ENCODE assay signal across 26 mouse cellular contexts in genomic region chr2:29472952-29473437, GRCm38 (mm10).
DNase-seq lines count a peak whose midpoint lies in the region; ATAC-seq and TF ChIP-seq lines count a peak whose summit lies in the region.
"Had no signal": no experiment of that assay in that cellular context is flagged by ENCODE, and none has a peak within 500 bp of the region (broad histone marks: within the 10 kb centered on the region; RNA-seq: fewer than 3 reads in every experiment).

No protein-coding gene starts in this region.

- DNase-seq in MEL (ENCODE audit: low read depth, low spot score) = peak; percentile 57
- peak; percentile 66 for DNase-seq in retina, postnatal 1 day
- DNase-seq in thymus, postnatal 14 days = no peak
- DNase-seq in urinary bladder, adult 2 months (ENCODE audit: low spot score) = no peak
- no peak for DNase-seq in midbrain, postnatal 0 days (ENCODE audit: low spot score)
- DNase-seq: adrenal gland, adult 8-10 months; adrenal gland, postnatal 14 days; adrenal gland, postnatal 36 days; cerebellum, adult 11-12 months; cerebellum, adult 2 months; cerebellum, adult 9-10 months; cerebellum, postnatal 14 days; cerebellum, postnatal 36 days; embryo, embryonic 11 days had no signal

- peak; percentile 31; the same call in 1 of the 2 replicates for ATAC-seq in intestine, embryonic 15.5 days
- peak; percentile 81 for ATAC-seq in intestine, postnatal 0 days
- ATAC-seq in hindbrain, embryonic 16.5 days = no peak
- no peak for ATAC-seq in midbrain, postnatal 0 days (ENCODE audit: low FRiP score)
- ATAC-seq: activated CD4-positive, CD25-positive, alpha-beta regulatory T cell, adult 4 months; forebrain, embryonic 14.5 days; forebrain, embryonic 16.5 days; Patski had no signal

- 0 out of 4 replicates have a peak, but pooled peaks of 1 of the 2 experiments have one; percentile 18 for TF ChIP-seq EP300 in MEL (IDR thresholded peaks at IDR 0.05; ENCODE audit: low read depth in 1 of 2, low read length in 2 of 2)

- H3K36me3 ChIP-seq in MEL (ENCODE audit: control insufficient read depth in 1 of 2, insufficient read depth in 2 of 2, low read length in 2 of 2) = peaks cover 0 to 3% of the 10 kb centered on the region in 2 experiments; a peak in 2 of 4 replicates
- H3K36me3 ChIP-seq in intestine, embryonic 15.5 days = no peaks in the 10 kb centered on the region
- H3K36me3 ChIP-seq in intestine, postnatal 0 days (ENCODE audit: control insufficient read depth, insufficient read depth) = no peaks in the 10 kb centered on the region
- H3K36me3 ChIP-seq in hindbrain, embryonic 16.5 days (ENCODE audit: control insufficient read depth, insufficient read depth, low read length) = no peaks in the 10 kb centered on the region
- H3K36me3 ChIP-seq in midbrain, postnatal 0 days (ENCODE audit: insufficient read depth, low read length) = no peaks in the 10 kb centered on the region
- H3K36me3 ChIP-seq: embryonic facial prominence, embryonic 13.5 days; embryonic facial prominence, embryonic 15.5 days; forebrain, embryonic 10.5 days; forebrain, embryonic 12.5 days had no signal

- no peak for TF ChIP-seq POLR2A in MEL (IDR thresholded peaks at IDR 0.05; ENCODE audit: control insufficient read depth in 1 of 2, insufficient read depth in 1 of 2, low read depth in 1 of 2, low read length in 2 of 2, poor library complexity in 1 of 2)

- peaks cover 3 to 7% of the 10 kb centered on the region in 2 experiments; a peak in 3 of 4 replicates for H3K4me1 ChIP-seq in MEL (ENCODE audit: control insufficient read depth in 1 of 2, insufficient read depth in 2 of 2, low read length in 2 of 2)
- H3K4me1 ChIP-seq in intestine, embryonic 15.5 days (replicated peaks) = 0 out of 2 replicates have a peak, but pooled peaks cover 2% of the 10 kb centered on the region
- H3K4me1 ChIP-seq in intestine, postnatal 0 days (replicated peaks; ENCODE audit: control insufficient read depth, insufficient read depth, low read length) = no peaks in the 10 kb centered on the region
- peaks cover 13% of the 10 kb centered on the region for H3K4me1 ChIP-seq in hindbrain, embryonic 16.5 days (ENCODE audit: control insufficient read depth, insufficient read depth, low read depth, low read length)
- H3K4me1 ChIP-seq in midbrain, postnatal 0 days (ENCODE audit: insufficient read depth, low read length) = peaks cover 2% of the 10 kb centered on the region; the same call in 1 of the 2 replicates
- H3K4me1 ChIP-seq: embryonic facial prominence, embryonic 15.5 days had no signal

- WGBS in intestine, embryonic 15.5 days = 81% methylated on average over 4 of the region's 4 CpGs
- whole genome bisulfite sequencing in intestine, postnatal 0 days = 63% methylated on average over 4 of the region's 4 CpGs
- WGBS in hindbrain, embryonic 16.5 days = 78% methylated on average over 4 of the region's 4 CpGs
- 83% methylated on average over 4 of the region's 4 CpGs for WGBS in midbrain, postnatal 0 days

- H3K79me2 ChIP-seq in MEL (ENCODE audit: control insufficient read depth, insufficient read depth, low read length, poor library complexity) = no peaks in the 10 kb centered on the region

- H3K4me2 ChIP-seq in intestine, embryonic 15.5 days (replicated peaks) = no peak overlapping the region
- no peak overlapping the region for H3K4me2 ChIP-seq in intestine, postnatal 0 days (replicated peaks; ENCODE audit: low read depth)
- no peak overlapping the region for H3K4me2 ChIP-seq in hindbrain, embryonic 16.5 days (ENCODE audit: low read length)
- no peak overlapping the region for H3K4me2 ChIP-seq in midbrain, postnatal 0 days (ENCODE audit: low read depth, low read length, poor library complexity, severe bottlenecking)
- H3K4me2 ChIP-seq: embryonic facial prominence, embryonic 13.5 days; embryonic facial prominence, embryonic 15.5 days; forebrain, embryonic 12.5 days had no signal

- TF ChIP-seq CTCF in MEL (IDR thresholded peaks at IDR 0.05 in 2 of 3, conservative IDR thresholded peaks at IDR 0.05 in 1 of 3; ENCODE audit: control insufficient read depth in 1 of 3, insufficient read depth in 1 of 3, low read depth in 2 of 3, low read length in 3 of 3, poor library complexity in 1 of 3, severe bottlenecking in 1 of 3) = no peak
- peak; percentile 52 for TF ChIP-seq CTCF in intestine, postnatal 0 days (IDR thresholded peaks at IDR 0.05; ENCODE audit: low read depth)
- no peak for TF ChIP-seq CTCF in midbrain, postnatal 0 days (IDR thresholded peaks at IDR 0.05)

- no peaks in the 10 kb centered on the region for H3K27me3 ChIP-seq in MEL (ENCODE audit: control insufficient read depth in 1 of 2, insufficient read depth in 2 of 2, low read length in 2 of 2)
- no peaks in the 10 kb centered on the region for H3K27me3 ChIP-seq in intestine, embryonic 15.5 days (replicated peaks)
- no peaks in the 10 kb centered on the region for H3K27me3 ChIP-seq in intestine, postnatal 0 days (replicated peaks; ENCODE audit: control insufficient read depth, insufficient read depth, low read length)
- no peaks in the 10 kb centered on the region for H3K27me3 ChIP-seq in hindbrain, embryonic 16.5 days (replicated peaks; ENCODE audit: control insufficient read depth, insufficient read depth, low read length)
- H3K27me3 ChIP-seq in midbrain, postnatal 0 days (ENCODE audit: insufficient read depth, low read length) = no peaks in the 10 kb centered on the region
- H3K27me3 ChIP-seq: embryonic facial prominence, embryonic 13.5 days; embryonic facial prominence, embryonic 15.5 days; forebrain, embryonic 12.5 days; Patski had no signal

- H3K9ac ChIP-seq in MEL (ENCODE audit: control insufficient read depth, low read depth, low read length, poor library complexity, severe bottlenecking) = no peak overlapping the region
- H3K9ac ChIP-seq in intestine, embryonic 15.5 days = no peak overlapping the region
- H3K9ac ChIP-seq in intestine, postnatal 0 days (ENCODE audit: low read depth, low read length) = no peak overlapping the region
- H3K9ac ChIP-seq in hindbrain, embryonic 16.5 days (ENCODE audit: low read depth, low read length) = no peak overlapping the region
- H3K9ac ChIP-seq in midbrain, postnatal 0 days (replicated peaks; ENCODE audit: low read length, poor library complexity, severe bottlenecking) = no peak overlapping the region
- H3K9ac ChIP-seq: embryonic facial prominence, embryonic 13.5 days; embryonic facial prominence, embryonic 15.5 days; forebrain, embryonic 12.5 days had no signal

- no peak overlapping the region for H3K27ac ChIP-seq in MEL (ENCODE audit: control insufficient read depth, low read depth, low read length)
- H3K27ac ChIP-seq in intestine, embryonic 15.5 days = no peak overlapping the region
- no peak overlapping the region for H3K27ac ChIP-seq in intestine, postnatal 0 days (ENCODE audit: low read depth, low read length)
- no peak overlapping the region for H3K27ac ChIP-seq in hindbrain, embryonic 16.5 days (ENCODE audit: low read depth, low read length)
- H3K27ac ChIP-seq in midbrain, postnatal 0 days (ENCODE audit: low read depth, low read length) = no peak overlapping the region
- H3K27ac ChIP-seq: embryonic facial prominence, embryonic 13.5 days; embryonic facial prominence, embryonic 15.5 days; forebrain, embryonic 10.5 days; forebrain, embryonic 12.5 days had no signal

- no peaks in the 10 kb centered on the region for H3K9me3 ChIP-seq in MEL (replicated peaks; ENCODE audit: insufficient read depth, low read length)
- no peaks in the 10 kb centered on the region for H3K9me3 ChIP-seq in intestine, embryonic 15.5 days
- no peaks in the 10 kb centered on the region for H3K9me3 ChIP-seq in intestine, postnatal 0 days (ENCODE audit: control insufficient read depth)
- no peaks in the 10 kb centered on the region for H3K9me3 ChIP-seq in hindbrain, embryonic 16.5 days (ENCODE audit: control insufficient read depth, low read length)
- H3K9me3 ChIP-seq in midbrain, postnatal 0 days (ENCODE audit: low read length) = no peaks in the 10 kb centered on the region
- H3K9me3 ChIP-seq: embryonic facial prominence, embryonic 13.5 days; embryonic facial prominence, embryonic 15.5 days; forebrain, embryonic 10.5 days; forebrain, embryonic 12.5 days had no signal

- no peak for TF ChIP-seq RAD21 in MEL (IDR thresholded peaks at IDR 0.05; ENCODE audit: low read depth, low read length)

- no peak overlapping the region for H3K4me3 ChIP-seq in MEL (ENCODE audit: control insufficient read depth in 1 of 2, insufficient read depth in 1 of 2, low read depth in 2 of 2, low read length in 2 of 2)
- H3K4me3 ChIP-seq in intestine, embryonic 15.5 days (replicated peaks) = no peak overlapping the region
- no peak overlapping the region for H3K4me3 ChIP-seq in intestine, postnatal 0 days (ENCODE audit: low read depth, low read length)
- H3K4me3 ChIP-seq in hindbrain, embryonic 16.5 days (ENCODE audit: low read length) = no peak overlapping the region
- H3K4me3 ChIP-seq in midbrain, postnatal 0 days (ENCODE audit: low read depth, low read length) = no peak overlapping the region
- H3K4me3 ChIP-seq: embryonic facial prominence, embryonic 13.5 days; embryonic facial prominence, embryonic 15.5 days; erythroblast, embryonic 14.5 days; forebrain, embryonic 10.5 days; forebrain, embryonic 12.5 days had no signal

TF ChIP-seq in MEL, 35 proteins besides CTCF, POLR2A, EP300 and RAD21:
- TF ChIP-seq ZMIZ1 (IDR thresholded peaks at IDR 0.05; ENCODE audit: low read depth, low read length) (no peak), SIN3A (IDR thresholded peaks at IDR 0.05; ENCODE audit: low read length) (no peak), GATA1 (IDR thresholded peaks at IDR 0.05; ENCODE audit: low read depth, low read length) (peak; percentile 35; the same call in 1 of the 2 replicates), TAL1 (IDR thresholded peaks at IDR 0.05; ENCODE audit: low read length) (no peak), MYB (IDR thresholded peaks at IDR 0.05; ENCODE audit: low read depth, low read length) (no peak), POLR2AphosphoS2 (IDR thresholded peaks at IDR 0.05; ENCODE audit: low read length) (no peak)
TF ChIP-seq in MEL: peak in this region for 1.

Comparison
In these comparisons a context has a peak if more than half of its experiments do, and no peak if none do; other contexts are left out.
1. DNase-seq: peak in MEL (single experiment) and retina, postnatal 1 day (single experiment); none in thymus, postnatal 14 days (single experiment), urinary bladder, adult 2 months (single experiment) and midbrain, postnatal 0 days (single experiment).
2. ATAC-seq: peak in intestine, embryonic 15.5 days (single experiment) and intestine, postnatal 0 days (single experiment); none in hindbrain, embryonic 16.5 days (single experiment) and midbrain, postnatal 0 days (single experiment).